Mouse (Mus musculus): ENCODE results near the gene Emx1.

- TF ChIP-seq CTCF (IDR thresholded peaks at IDR 0.05; ENCODE audit: extremely low read depth, insufficient read depth, low read length) (no peak), POLR2A (IDR thresholded peaks at IDR 0.05; ENCODE audit: extremely low read depth, insufficient read depth, low read length) (no peak)
Measured at GRCm38 (mm10) chr6:85180036-85180435, 7.2 kb upstream of the Emx1 start.
